Mouse (Mus musculus): ENCODE measurements around the gene Fkbp5.

DNA sequence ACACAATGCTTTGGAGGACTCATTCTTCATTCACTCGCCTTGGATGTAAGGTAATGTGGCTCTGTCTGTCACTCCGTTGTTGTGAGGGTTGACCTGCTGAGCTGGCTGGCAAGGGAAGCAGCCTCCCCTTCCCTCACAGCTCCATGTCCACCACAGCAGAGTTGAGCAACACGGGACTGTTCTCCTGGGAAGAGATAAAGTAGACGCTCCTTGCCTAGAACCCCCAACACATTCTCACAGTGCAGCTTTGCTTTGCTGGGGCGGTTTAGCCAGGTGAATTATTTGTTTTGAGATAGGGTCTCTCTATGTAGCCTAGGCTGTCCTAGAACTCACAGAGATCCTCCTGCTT is 70.5 kb downstream of the Fkbp5 start:
- no peak for TF ChIP-seq CTCF (IDR thresholded peaks at IDR 0.05; ENCODE audit: low read depth, low read length)
- TF ChIP-seq POLR2A (IDR thresholded peaks at IDR 0.05; ENCODE audit: extremely low read depth, insufficient read depth, low read length) = no peak

Data from liver, adult 2 months (tissue).